Mouse (Mus musculus): ENCODE data around the gene Ylpm1. TPM values are rescaled to one million over a fixed set of nuclear protein-coding genes. Genes with fewer than 3 reads are reported as not detected.

Gene Ylpm1
- total RNA-seq, 2 experiments from 2014 or later, result 26.6 to 26.7 TPM

DNA sequence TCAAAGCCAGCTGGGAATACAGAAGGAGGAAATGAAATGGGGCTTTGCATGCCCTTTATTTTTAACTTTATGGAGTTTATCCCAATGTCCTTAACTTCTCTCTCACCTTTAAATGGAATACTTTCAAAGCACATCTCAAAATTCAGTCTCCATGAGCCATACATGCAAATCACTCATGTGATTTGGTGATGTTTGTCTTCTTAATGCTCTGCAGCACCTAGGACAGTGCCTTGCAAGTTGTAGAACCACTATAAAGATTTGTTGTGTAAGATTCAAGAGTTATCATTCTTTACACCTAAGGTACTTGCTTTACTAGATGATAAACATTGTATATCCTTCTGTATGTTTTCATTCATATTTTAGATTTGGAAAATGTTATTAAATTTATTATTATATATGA is 2.9 kb downstream of the Ylpm1 start:
- intact Hi-C loops (cut with DNase I), result loop anchor here (10.0 kb wide), 1 partner anchor 384 kb away; the partner anchor contains the start of gene Abcd4
- DNase-seq (ENCODE audit: low spot score), result no peak

DNA sequence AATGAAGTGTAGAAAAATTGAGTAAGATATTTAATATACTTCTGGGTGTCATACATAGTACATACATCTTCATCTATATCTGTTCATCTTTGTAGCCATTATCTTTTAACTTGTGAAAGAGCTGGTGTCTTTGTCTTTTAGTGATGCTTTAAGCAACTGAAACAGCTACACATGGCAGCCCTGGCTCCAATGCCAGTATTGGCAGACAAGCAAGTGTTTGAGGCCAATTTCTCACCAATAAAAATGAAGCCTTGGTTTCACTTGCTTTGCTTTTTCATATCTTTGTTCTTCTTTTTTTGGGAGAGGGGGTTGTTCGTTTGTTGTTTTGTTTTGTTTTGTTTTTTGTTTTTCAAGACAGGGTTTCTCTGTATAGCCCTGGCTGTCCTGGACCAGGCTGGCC is 10.1 kb downstream of the Ylpm1 start:
- no peak for DNase-seq (ENCODE audit: low spot score)
- intact Hi-C loops (cut with DNase I), result no loop called here

DNA sequence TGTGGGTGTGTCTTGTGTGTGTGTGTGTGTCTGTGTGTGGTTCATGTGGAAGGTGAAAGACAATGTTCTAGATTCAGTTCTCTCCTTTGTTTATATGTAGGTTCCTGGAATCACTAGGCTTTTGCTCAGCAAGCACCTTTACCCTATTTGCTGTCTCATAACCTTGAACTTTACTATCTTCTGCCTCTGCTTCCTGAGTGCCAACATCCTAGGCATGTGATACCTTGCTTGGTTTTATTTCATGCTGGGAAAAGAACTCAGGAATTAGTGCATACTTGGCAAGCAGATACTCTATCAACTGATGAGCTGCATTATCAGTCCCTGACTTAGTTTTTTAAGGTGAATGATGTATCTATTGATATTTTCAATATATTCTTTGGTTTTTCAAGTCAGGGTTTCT is 10.9 kb downstream of the Ylpm1 start:
- no peak for DNase-seq (ENCODE audit: low spot score)
- intact Hi-C loops (cut with DNase I), result no loop called here

DNA sequence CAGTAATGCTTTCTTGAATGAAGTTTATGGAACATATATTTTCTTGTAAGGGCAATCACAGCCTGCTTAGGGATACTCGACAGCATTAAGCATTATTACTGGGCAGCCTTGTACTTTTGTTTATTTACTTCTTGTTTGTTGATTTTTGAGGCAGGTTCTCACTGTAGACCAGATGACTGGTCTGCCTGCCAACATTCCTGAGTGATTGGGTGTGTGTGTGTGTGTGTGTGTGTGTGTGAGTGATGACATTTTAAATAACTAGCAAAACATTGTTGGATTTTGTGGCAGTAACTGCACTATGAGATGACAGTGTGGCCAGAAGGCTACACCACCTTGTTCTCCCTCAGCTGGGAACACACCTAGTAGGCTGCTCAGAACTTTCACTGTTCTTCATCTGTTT is 13.7 kb downstream of the Ylpm1 start:
- DNase-seq (ENCODE audit: low spot score), result no peak
- intact Hi-C loops (cut with DNase I), result no loop called here

DNA sequence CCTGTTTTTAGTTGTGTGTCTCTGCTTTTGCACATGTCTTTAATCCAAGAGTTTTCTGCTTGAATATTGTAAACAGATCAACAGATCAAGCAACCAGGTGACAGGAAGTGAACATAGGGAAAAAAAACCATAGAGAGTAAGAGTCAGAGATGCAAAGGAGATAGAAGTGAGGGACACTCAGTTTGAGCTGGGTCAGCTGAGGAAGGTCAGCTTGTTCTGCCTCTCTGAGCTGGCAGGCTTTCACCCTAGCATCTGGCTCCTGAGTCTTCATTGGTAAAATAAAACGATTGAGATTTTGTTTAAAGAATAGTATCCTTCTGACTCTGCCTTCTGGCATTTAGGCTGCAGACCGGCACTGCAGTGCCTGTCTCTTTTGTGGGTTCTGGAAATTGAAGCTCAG is 14.4 kb downstream of the Ylpm1 start:
- intact Hi-C loops (cut with DNase I), result no loop called here

DNA sequence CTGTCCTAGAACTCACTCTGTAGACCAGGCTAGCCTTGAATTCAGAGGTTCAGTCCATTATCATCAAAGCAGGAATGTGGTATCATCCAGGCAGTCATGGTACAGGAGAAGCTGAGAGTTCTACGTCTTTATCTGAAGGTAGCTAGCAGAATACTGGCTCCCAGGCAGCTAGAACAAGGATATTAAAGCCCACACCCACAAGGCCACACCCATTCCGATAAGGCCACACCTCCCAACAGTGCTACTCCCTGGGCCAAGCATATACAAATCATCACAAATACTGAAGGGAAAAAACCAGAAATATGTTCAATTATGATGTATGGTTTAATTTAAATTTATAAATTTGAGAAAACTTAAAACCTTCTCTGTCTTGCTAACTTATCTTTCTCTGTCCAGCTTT is 16.1 kb downstream of the Ylpm1 start:
- intact Hi-C loops (cut with DNase I), result no loop called here
- DNase-seq (ENCODE audit: low spot score), result no peak

More for the DNA sequence above, 14.4 kb downstream of the Ylpm1 start:
- DNase-seq (ENCODE audit: low spot score), result no peak

DNA sequence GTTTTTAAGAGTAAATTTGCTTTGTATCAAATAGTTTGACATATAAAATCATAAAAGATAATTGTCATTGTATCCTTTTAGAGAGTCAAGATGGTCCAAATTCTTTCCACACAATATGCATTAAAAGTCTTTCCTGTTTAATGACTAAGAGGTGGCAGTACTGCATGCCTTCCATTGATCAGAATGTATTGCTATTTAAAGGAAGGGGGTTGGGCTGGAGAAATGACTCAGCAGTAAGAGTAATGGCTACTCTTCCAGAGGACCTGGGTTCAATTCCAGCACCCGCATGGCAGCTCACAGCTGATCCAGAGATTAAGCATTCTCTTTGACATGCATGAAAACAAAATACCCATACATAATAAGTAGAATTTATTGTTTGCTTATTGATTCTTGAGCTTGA is 25.9 kb downstream of the Ylpm1 start:
- no peak for DNase-seq (ENCODE audit: low spot score)
- intact Hi-C loops (cut with DNase I), result no loop called here

DNA sequence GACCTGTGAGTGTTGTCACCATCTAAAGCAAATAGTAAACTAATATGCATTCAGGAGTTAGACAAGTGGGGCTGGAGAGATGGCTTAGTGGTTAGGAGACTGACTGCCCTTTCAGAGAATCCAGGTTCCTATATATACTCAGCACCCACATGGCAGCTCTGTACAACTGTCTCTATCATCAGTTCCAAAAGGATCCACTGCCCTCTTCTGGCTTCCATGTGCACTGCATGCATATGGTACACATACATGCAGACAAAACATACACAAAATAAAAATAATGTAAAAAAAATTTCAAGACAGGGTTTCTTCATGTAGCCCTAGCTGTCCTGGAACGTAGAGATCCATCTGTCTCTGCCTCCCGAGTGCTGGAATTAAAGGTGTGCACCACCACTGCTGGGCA is 36.6 kb downstream of the Ylpm1 start:
- intact Hi-C loops (cut with DNase I), result loop anchor here (5.0 to 10.0 kb wide), 2 partner anchors 160 to 248 kb away; no protein-coding TSS in a partner anchor
- no peak for DNase-seq (ENCODE audit: low spot score)

DNA sequence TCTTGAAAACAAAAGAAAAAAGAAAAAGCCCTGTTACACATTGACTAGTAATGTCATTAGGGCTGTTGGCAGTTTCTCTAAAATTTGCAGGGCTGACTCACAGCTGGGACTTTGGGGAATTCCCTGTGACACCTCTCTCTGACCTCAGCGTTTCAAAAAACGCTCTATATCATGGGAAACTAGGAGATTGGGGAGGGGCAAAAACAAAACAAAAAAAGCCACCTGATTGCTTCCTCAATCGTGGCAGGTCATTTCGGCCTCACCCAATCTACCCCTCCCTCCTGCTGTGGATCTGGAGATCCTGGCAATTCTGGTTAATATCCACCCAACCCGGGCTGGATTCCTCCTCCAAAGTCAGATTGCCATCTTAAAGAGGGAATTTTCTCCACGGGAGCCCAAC is 55.1 kb downstream of the Ylpm1 start:
- DNase-seq (ENCODE audit: low spot score), result no peak
- intact Hi-C loops (cut with DNase I), result no loop called here

DNA sequence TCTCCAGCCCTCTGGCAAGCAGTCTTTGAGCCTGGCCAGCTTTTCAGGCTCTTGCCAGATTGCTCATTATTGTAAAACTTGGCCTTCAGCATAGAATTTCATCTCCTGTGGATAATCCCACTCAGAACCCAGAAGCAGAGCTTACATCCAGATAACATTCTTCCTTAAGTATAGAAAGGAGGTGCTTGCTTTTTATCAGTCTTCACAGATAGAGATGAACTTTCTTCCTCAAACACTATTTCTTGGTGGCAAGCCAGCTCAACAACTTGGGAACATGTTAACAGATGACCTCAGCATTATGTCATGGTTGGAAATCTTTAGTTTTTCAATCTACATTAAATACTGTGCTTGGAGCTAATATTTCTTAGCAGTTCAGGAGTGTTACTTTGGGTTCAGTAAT is 74.9 kb downstream of the Ylpm1 start:
- intact Hi-C loops (cut with DNase I), result no loop called here
- no peak for DNase-seq (ENCODE audit: low spot score)

DNA sequence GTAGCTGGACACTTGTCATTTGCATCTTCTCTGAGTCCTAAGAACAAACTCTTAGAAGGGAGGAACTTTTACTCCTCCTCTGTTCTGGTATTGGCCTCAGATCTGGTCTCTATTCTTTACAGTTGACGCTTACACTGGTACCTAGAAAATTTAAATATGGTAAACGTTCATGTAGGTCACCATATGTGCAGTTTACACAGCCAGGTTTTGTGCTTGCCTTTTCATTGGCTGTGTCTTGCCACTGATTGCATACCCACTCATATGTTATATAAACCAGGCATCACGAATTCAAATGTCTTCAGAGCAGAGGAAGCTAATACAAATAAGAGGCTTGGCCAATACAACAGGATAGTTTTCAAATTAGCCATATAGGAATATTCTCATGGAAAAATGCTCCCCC is 81.0 kb downstream of the Ylpm1 start:
- intact Hi-C loops (cut with DNase I), result no loop called here
- DNase-seq (ENCODE audit: low spot score), result no peak

DNA sequence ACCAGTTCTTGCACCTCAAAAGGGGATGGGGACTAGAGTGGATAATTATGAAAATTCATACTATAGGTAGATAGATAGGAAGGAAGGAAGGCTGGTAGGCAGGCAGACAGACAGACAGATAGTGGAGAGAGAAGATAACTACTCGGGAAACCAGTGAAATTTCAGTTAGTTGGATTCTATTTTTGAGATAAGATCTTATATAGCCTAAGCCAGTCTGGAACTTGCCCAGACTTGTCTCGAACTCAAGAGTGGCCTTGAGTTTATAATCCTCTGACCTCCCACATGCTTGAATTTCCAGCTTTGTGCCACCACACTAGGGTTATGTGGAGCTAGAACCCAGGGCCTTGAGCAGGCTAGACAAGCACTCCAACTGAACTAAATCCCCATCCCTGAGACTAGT is 88.1 kb downstream of the Ylpm1 start:
- no peak for DNase-seq (ENCODE audit: low spot score)
- intact Hi-C loops (cut with DNase I), result no loop called here

DNA sequence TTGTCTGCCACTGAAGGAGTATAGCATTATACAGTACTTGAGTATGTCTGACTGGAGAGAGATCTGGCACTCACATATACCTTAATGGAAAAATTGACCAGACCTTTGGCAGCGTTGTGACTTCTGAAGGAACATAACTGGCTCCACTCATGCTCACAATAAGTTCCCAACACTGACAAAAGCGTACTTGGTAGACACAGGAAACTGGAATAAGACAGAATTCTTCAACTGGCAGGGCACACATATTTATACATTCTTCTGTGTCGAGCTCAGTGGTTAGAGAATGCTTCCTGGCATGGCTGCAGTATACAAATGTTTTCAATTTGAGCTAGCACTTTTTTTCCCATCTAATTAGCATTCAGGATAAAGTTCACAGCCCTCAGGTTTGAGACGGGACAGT is 88.8 kb downstream of the Ylpm1 start:
- intact Hi-C loops (cut with DNase I), result no loop called here

DNA sequence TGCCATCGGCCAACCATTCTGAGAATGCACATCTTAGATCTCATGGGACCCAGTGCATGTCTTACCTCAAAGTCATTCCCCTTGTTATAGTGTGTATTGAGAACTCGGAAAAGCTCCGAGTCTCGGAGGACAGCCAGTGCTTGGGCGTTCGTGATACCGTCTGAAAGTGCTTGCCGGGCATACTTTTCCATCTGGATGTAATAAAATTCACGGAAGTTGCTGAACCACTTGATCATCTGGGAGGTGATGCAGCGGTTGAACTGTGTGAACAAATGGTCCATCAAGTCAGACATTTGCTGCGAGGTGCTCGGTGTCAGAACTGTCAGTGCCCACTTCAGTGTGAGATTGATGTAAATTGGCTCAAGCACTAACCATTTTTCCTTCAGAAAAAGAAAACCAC is 91.7 kb downstream of the Ylpm1 start:
- DNase-seq (ENCODE audit: low spot score), result no peak
- intact Hi-C loops (cut with DNase I), result no loop called here

More for the DNA sequence above, 88.8 kb downstream of the Ylpm1 start:
- DNase-seq (ENCODE audit: low spot score), result no peak

DNA sequence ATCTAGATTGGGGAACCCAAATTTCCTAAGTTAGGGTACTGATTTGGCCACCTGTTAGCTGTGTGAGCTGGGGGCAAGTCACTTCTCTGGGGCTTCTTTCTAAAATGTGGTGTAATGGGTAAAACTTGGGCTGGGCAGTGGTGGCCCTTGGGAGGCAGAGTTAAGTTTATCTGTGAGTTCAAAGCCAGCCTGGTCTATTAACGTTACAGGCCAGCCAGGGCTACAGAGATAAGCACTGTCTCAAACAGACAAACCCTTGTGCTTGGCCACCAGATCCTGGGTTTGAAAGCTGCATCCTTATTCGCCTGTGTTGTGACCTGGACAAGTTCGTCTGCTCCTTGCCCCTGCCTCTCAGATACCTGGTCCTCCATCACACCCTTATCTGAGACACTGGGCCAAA is 95.1 kb downstream of the Ylpm1 start:
- intact Hi-C loops (cut with DNase I), result loop anchor here (5.0 kb wide), 1 partner anchor 51 kb away; no protein-coding TSS in a partner anchor
- no peak for DNase-seq (ENCODE audit: low spot score)

DNA sequence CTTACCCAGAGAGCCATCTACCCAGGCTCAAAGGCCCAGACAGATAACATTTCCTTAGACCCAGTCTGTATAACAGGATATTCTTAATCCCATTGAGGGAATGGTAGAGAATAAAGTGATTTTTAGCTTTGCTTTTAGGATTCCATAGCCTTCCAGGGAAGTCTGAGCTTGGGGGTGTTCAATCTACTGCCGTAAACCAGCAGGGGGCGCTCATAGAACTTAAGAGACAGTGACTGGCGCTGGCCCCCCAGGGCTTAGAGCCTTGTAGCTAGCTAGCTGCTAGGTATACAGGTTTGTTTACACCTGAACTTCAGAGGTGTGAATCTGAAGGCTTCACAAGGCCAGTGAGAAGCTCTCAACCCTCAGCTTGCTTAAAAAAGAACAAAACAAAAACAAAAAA is 96.1 kb downstream of the Ylpm1 start:
- no peak for DNase-seq (ENCODE audit: low spot score)
- intact Hi-C loops (cut with DNase I), result loop anchor here (1.0 to 5.0 kb wide), 2 partner anchors 50 to 213 kb away; no protein-coding TSS in a partner anchor

DNA sequence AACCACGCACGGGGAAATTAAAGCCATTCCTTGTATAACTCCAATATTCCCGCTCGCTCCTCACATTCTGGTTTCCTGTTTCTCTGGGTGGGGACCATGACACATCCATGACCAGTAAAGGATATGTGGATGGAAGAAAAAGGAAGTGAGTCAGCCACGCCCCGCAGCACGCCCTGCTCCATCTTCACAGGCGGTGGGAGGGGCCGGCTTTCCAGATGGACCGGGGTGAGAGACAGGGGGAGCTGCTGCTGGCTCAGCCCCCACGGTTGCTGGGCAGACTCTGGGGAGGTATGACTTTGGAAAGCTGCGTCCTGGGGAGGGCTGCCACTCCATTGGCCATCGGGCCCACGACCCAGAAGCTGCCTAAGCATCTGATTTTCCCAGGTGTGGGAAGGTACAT is 97.9 kb downstream of the Ylpm1 start:
- intact Hi-C loops (cut with DNase I), result loop anchor here (5.0 kb wide), 1 partner anchor 48 kb away; no protein-coding TSS in a partner anchor
- peak; percentile 61 for DNase-seq (ENCODE audit: low spot score)

DNA sequence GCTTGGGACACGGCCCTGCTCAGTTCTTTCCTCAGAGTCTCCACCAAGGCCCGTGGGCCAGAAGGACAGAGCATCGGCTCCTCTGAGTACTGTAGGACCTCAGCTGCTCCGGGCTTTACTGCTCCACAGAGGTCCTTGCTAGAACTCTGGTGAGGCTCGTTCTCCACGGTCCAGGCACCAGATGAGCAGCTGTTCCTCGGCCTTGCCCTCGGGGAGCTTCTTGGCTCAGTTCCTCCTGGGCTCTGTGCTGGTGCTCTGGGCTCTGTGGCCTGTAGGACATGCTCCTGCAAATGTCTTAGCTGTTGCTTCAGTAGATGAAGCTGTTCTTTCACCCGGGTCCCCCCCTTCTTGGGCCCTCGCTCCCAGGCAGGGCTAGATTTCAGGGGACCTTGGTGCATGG is 98.6 kb downstream of the Ylpm1 start:
- intact Hi-C loops (cut with DNase I), result loop anchor here (5.0 kb wide), 1 partner anchor 48 kb away; no protein-coding TSS in a partner anchor
- peak; percentile 24 for DNase-seq (ENCODE audit: low spot score)

DNA sequence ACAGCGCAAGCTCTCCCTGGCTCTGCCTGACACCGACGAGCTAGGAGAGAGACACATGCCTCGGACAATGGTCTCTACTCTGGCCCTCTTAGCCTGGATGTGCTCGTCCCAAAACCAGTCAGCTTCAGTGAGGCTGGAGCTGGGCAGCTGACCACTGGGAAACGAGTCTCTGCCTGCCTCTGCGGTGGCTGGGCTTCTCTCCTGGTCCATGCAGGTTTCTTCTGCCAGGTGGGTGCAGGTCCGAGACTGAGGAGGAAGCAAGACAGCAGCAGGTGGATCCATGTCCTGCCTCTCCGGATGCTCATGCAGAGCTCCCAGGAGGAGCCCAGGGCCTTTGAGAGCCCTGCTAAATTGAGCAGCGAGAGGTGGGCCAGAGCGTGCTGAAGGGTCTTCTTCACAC is 99.0 kb downstream of the Ylpm1 start:
- intact Hi-C loops (cut with DNase I), result no loop called here
- no peak for DNase-seq (ENCODE audit: low spot score)

DNA sequence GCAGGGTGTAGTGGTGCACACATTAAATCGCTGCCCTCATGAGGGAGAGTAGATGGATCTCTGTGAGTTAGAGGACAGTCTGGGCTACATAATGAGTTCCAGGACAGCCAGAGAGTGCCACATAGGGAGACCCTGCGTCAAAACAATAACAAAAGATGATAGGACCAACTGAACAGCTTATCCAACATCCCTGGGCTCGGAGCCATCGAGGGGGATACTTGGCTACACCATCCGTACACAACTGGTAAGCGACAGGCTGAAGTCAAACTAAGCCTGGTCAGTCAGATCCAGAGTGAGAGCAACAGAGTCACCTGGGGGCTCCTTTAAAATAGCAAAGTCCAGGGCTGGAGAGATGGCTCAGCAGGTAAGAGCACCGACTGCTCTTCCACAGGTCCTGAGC is 99.7 kb downstream of the Ylpm1 start:
- intact Hi-C loops (cut with DNase I), result no loop called here
- no peak for DNase-seq (ENCODE audit: low spot score)

DNA sequence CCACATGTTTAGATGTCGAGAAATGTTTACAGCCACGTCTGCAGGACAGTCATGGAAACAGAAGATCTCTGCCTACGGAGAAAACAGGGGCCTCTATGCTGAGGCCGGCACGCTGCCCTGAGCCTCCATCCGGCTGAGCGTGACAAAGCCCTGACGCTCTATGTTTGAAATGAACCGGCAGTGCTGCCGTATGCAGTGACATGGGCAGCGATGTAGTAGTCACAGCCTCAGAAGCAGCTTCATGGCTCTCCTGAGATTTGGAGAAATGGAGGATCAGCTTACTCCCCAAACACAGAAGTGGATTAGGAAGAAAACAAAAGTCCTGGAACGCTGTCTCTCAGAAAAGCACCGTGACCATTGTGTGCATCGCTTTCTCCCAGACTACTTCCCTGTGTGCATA is 104.9 kb downstream of the Ylpm1 start:
- intact Hi-C loops (cut with DNase I), result no loop called here
- DNase-seq (ENCODE audit: low spot score), result no peak

DNA sequence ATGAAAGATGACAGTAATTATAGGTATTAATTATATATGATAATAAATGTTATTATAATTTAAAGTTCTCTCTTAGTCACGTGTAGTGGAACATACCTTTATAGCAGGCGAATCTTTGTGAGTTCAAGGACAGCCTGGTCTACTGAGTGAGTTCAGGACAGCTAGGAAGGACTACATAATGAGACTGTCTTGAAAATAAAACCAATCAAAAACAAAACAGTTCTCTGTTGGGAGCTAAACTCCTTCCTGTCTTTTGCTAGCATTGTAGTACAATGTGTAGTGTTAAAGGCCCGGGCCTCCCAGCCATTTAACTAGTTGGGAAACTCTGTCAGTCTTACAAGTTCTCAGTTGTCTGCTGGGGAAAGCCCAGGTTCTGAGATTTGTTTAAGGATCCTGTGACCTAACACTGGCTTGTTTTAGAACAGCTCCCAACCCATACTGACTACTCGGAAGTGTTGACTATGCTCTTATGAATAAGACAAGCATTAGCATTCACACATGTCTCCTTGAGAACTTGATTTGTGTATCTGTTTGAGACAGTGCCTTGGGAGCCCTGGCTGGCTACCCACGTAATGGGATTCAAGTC is 105.5 kb downstream of the Ylpm1 start:
- DNase-seq (ENCODE audit: low spot score), result no peak
- intact Hi-C loops (cut with DNase I), result no loop called here

Measured in heart, postnatal 25 days (tissue).